Mouse (Mus musculus) erythroblast, embryonic 14.5 days (primary cell): ENCODE data around the gene Eva1c.

Experiments
- GATA1 ChIP-seq: IDR thresholded peaks from 2 replicates; pipeline ENCODE4 v1.6.1; 2012; ENCODE audit warnings: low read length, inconsistent platforms, mixed read lengths
- TAL1 ChIP-seq: IDR thresholded peaks from 3 replicates; pipeline ENCODE4 v1.6.1; 2012; ENCODE audit warnings: low read length, inconsistent platforms, mixed read lengths

- TF ChIP-seq GATA1 (no peak), TAL1 (no peak)
These were observed 56.0 kb downstream of the Eva1c start for GRCm38 (mm10) chr16:90882501-90882977.
